Mouse (Mus musculus) 416B (cell line): ENCODE data around the gene Asic2.

Experiments
- DNase-seq: peaks from one replicate; pipeline ENCODE4 v3.0.0; 2011; ENCODE audit warnings: low read depth

Gene Asic2

DNA sequence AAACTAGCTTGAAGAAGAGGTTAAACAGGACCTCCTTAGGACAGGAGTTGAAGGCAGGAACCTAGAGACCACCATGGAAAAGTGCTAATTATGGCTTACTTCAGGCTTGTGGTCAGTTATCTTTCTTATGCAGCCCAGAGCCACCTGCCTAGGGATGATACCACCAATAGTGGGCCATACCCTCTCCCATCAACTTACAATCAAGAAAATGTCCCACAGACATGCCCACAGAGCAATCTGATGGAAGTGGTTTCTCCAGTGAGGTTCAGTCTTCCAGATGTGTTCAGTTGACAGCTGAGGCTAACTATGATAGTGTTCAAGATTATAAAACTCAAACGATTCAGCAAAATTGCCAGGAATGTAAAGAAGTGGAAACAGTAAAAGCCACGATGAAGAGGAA is 1124.8 kb downstream of the Asic2 start:
- no peak for DNase-seq

DNA sequence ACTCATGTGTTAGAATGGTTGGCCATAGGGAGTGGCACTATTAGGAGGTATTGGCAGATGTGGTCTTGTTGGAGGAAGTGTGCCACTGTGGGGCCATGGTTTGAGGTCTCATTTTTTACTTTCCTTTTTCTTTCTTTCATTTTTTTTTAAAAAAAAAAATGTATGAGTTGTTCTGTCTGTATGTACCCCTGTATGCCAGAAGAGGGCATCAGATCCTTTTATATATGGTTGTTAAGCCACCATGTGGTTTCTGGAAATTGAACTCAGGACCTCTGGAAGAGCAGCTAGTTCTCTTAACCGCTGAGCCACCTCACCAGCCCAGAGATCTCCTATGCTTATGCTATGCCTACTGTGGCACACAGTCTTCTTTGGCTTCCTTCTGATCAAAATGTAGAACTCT is 1129.5 kb downstream of the Asic2 start:
- peak; percentile 16 for DNase-seq

DNA sequence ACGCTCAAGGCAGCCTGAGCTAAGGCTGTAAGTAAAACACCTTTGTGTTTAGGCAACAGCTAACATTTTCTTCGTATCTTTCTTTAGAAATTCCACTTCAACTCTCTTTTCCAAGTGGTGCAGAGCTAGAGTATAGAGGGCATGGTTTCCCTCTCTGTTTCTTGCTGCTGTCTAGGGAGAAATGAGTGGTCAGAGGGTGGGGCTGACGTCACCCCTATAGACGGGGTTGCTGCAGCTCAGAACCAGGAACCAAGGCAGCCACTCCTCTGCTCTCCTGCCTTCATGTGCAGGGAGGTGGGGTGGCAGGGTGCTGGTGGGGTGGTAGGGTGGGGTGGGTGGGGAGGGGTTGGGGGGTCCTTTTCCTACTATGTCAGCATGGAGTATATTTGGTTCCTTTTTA is 1132.4 kb downstream of the Asic2 start:
- no peak for DNase-seq

DNA sequence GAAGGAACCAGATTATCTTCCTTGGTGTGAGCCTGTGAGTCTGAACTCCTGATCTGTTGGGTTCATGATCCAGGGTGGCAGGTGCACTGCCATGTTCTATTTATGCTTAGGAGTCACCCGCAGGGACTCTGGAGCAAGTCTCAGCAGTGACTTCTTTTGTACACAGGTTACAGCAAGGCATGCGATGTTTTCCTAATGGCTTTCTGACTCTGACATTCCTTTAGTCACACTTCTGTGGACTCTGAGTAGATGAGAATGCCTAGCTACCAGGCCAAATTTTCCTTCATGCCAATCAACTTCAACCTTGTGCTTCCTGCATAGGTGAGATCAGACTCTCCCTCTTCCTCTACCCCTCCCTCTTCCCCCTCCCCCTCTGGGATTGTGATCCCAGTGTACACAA is 1132.9 kb downstream of the Asic2 start:
- DNase-seq: no peak
